22 mouse cellular contexts compared by ENCODE assay signal in genomic region chr2:77839587-77839986, GRCm38 (mm10). TPM values are rescaled to one million over a fixed set of nuclear protein-coding genes. Genes with fewer than 3 reads are reported as not detected.
DNase-seq lines count a peak whose midpoint lies in the region; ATAC-seq lines count a peak whose summit lies in the region.
"Had no signal": no experiment of that assay in that cellular context is flagged by ENCODE, and none has a peak within 500 bp of the region (broad histone marks: within the 10 kb centered on the region; RNA-seq: fewer than 3 reads in every experiment).

No protein-coding gene starts in this region.

- H3K4me1 ChIP-seq in kidney, embryonic 14.5 days (ENCODE audit: control insufficient read depth, insufficient read depth, low read length) = no peaks in the 10 kb centered on the region
- H3K4me1 ChIP-seq: forebrain, embryonic 15.5 days; heart, embryonic 10.5 days had no signal

- H3K4me3 ChIP-seq in kidney, embryonic 14.5 days (ENCODE audit: low read length) = no peak overlapping the region
- H3K4me3 ChIP-seq: embryonic facial prominence, embryonic 12.5 days; forebrain, embryonic 15.5 days; heart, embryonic 10.5 days had no signal

- no peaks in the 10 kb centered on the region for H3K36me3 ChIP-seq in kidney, embryonic 14.5 days (ENCODE audit: control insufficient read depth, insufficient read depth, low read length)
- H3K36me3 ChIP-seq: embryonic facial prominence, embryonic 12.5 days; forebrain, embryonic 15.5 days; heart, embryonic 10.5 days had no signal

- H3K9ac ChIP-seq in kidney, embryonic 14.5 days (ENCODE audit: low read depth, low read length) = no peak overlapping the region
- H3K9ac ChIP-seq: embryonic facial prominence, embryonic 12.5 days; forebrain, embryonic 15.5 days; hindbrain, embryonic 14.5 days had no signal

- 55% methylated on average over 17 of the region's 17 CpGs for WGBS in kidney, embryonic 14.5 days

- H3K9me3 ChIP-seq in kidney, embryonic 14.5 days (ENCODE audit: control insufficient read depth, low read length) = no peaks in the 10 kb centered on the region
- H3K9me3 ChIP-seq: embryonic facial prominence, embryonic 12.5 days; forebrain, embryonic 15.5 days; heart, embryonic 10.5 days had no signal

- no peak overlapping the region for H3K4me2 ChIP-seq in kidney, embryonic 14.5 days (replicated peaks; ENCODE audit: low read depth, low read length)
- H3K4me2 ChIP-seq: embryonic facial prominence, embryonic 12.5 days; forebrain, embryonic 15.5 days; hindbrain, embryonic 14.5 days had no signal

- no peak for DNase-seq in kidney, postnatal 36 days
- DNase-seq in kidney, postnatal 4 days = peak; percentile 10 to 49
- no peak for DNase-seq in kidney, postnatal 14 days
- DNase-seq in R1 (ENCODE audit: low read depth, low spot score) = peak; percentile 70
- no peak for DNase-seq in adrenal gland, adult 18-20 months (ENCODE audit: low spot score in 2 of 2)
- no peak for DNase-seq in heart, postnatal 10 days
- DNase-seq: adrenal gland, postnatal 14 days; B cell, adult 2 months; cerebellum, adult 11-12 months; cerebellum, adult 9-10 months; cerebellum, postnatal 25 days; gastrocnemius, postnatal 10 days; heart, adult 18-20 months; heart, postnatal 14 days had no signal

- H3K27ac ChIP-seq in kidney, embryonic 14.5 days (ENCODE audit: low read depth, low read length) = no peak overlapping the region
- H3K27ac ChIP-seq: embryonic facial prominence, embryonic 12.5 days; forebrain, embryonic 15.5 days; heart, embryonic 10.5 days; hindbrain, embryonic 14.5 days had no signal

- H3K27me3 ChIP-seq in kidney, embryonic 14.5 days (ENCODE audit: control insufficient read depth, insufficient read depth, low read length) = no peaks in the 10 kb centered on the region
- H3K27me3 ChIP-seq: embryonic facial prominence, embryonic 12.5 days; forebrain, embryonic 15.5 days had no signal

- intact Hi-C loops in heart, postnatal 10 days (cut with DNase I) = no loop called here

- peak; percentile 64 for ATAC-seq in kidney, embryonic 14.5 days (ENCODE audit: low FRiP score, low TSS enrichment)
- ATAC-seq: CD4-positive, CD25-positive, alpha-beta regulatory T cell, adult 4 months; forebrain, embryonic 15.5 days; Patski had no signal

RNA-seq across cellular contexts. Expression of gene Zfp385b, which starts 20.1 kb away (rescaled TPM):
- 4.5 and 7.1 TPM in 2 replicates for polyA plus RNA-seq in kidney, embryonic 14.5 days (2014; fragmentation: Nextera tagmentation; extraction: Ambion mirVana)
- under 1 TPM in 1 of 2 experiments, not detected in 1; 0.83 TPM for total RNA-seq in adrenal gland, adult 18-20 months (2021)
- total RNA-seq in heart, postnatal 10 days (2021) = 1 to 10 TPM; 6.7 to 7.1 TPM
- total RNA-seq: hematopoietic stem cell, adult 5-6 weeks had no signal

Comparison
In these comparisons a context has a peak if more than half of its experiments do, and no peak if none do; other contexts are left out.
1. DNase-seq: peak in kidney, postnatal 4 days (2 of 2) and R1 (single experiment); none in kidney, postnatal 36 days (0 of 2), kidney, postnatal 14 days (single experiment), adrenal gland, adult 18-20 months (0 of 2) and heart, postnatal 10 days (0 of 2).
2. RNA of gene Zfp385b, which starts 20.1 kb away (total RNA-seq): 6.7 to 7.1 TPM in heart, postnatal 10 days; 0.83 TPM in adrenal gland, adult 18-20 months; every median in the first group is over 4 times any median in the second.